Mouse (Mus musculus) layer of hippocampus, postnatal 14 days (tissue): Measurements from ENCODE around the gene Wdr89. TPM values are rescaled to one million over a fixed set of nuclear protein-coding genes. Genes with fewer than 3 reads are reported as not detected.
A peak's percentile ranks its signal among the peaks of the same experiment; 100 is the strongest.
"Not testable (repeated sequence)": the region's sequence is repeated elsewhere in the genome, so short reads cannot be mapped to it uniquely, and the experiment has no call there.

Experiments
- DNase-seq, 2 experiments: peaks; one replicate each; pipeline ENCODE4 v3.0.0; 2021 to 2022; ENCODE audit warnings: low spot score in 2 of 2, mixed read lengths in 1 of 2
- long read RNA-seq, 2 experiments: library from polyadenylated mRNA; stranded (forward); transcript quantifications; one replicate each; pipeline ENCODE4 v2.0.0; 2021
- total RNA-seq, 2 experiments: library from RNA; stranded (reverse); gene quantifications; 2 replicates each; pipeline ENCODE4 v1.2.3; 2021

Gene Wdr89
- 1 to 10 TPM; 2.7 to 4.0 TPM for total RNA-seq
- long read RNA-seq, experiment 1, partial matches to known transcripts: 0 of 3 reads
- long read RNA-seq, experiment 1, other reads (novel, unspliced or antisense): 2 of 3 reads
- long read RNA-seq, experiment 2, partial matches to known transcripts: 0 of 6 reads
- long read RNA-seq, experiment 2, other reads (novel, unspliced or antisense): 4 of 6 reads

- DNase-seq: peak; percentile 98 to 100
These were observed at the start of gene Wdr89 for GRCm38 (mm10) chr12:75669258-75670106. Gene Wdr89, minus strand, starts transcription at chr12:75669537.

GRCm38 (mm10) chr12:75713596-75713995, 44.3 kb upstream of the Wdr89 start:
- no peak for DNase-seq

- DNase-seq: not testable (repeated sequence)
These were observed 43.6 kb upstream of the Wdr89 start for GRCm38 (mm10) chr12:75712905-75713304.

- DNase-seq: no peak
These were observed 41.4 kb upstream of the Wdr89 start for GRCm38 (mm10) chr12:75710596-75711376.

- DNase-seq: no peak
These were observed 40.2 kb upstream of the Wdr89 start for GRCm38 (mm10) chr12:75709506-75709905.

- DNase-seq: no peak
These were observed 37.3 kb upstream of the Wdr89 start for GRCm38 (mm10) chr12:75706670-75707069.

GRCm38 (mm10) chr12:75702739-75703122, 33.4 kb upstream of the Wdr89 start:
- no peak for DNase-seq

- DNase-seq: no peak
These were observed 32.9 kb upstream of the Wdr89 start for GRCm38 (mm10) chr12:75702084-75702738.

- DNase-seq: no peak
These were observed 32.1 kb upstream of the Wdr89 start for GRCm38 (mm10) chr12:75701173-75702083.

- DNase-seq: no peak
These were observed 29.4 kb upstream of the Wdr89 start for GRCm38 (mm10) chr12:75698692-75699091.

- not testable (repeated sequence) for DNase-seq
These were observed 26.5 kb upstream of the Wdr89 start for GRCm38 (mm10) chr12:75695845-75696244.

- DNase-seq: no peak
These were observed 19.7 kb upstream of the Wdr89 start for GRCm38 (mm10) chr12:75689003-75689402.

- DNase-seq: no peak
These were observed 18.0 kb upstream of the Wdr89 start for GRCm38 (mm10) chr12:75687314-75687713.

- not testable (repeated sequence) for DNase-seq
These were observed 14.7 kb upstream of the Wdr89 start for GRCm38 (mm10) chr12:75684026-75684425.

- DNase-seq: no peak
These were observed 14.3 kb upstream of the Wdr89 start for GRCm38 (mm10) chr12:75683598-75683997.

- no peak for DNase-seq
These were observed 13.5 kb upstream of the Wdr89 start for GRCm38 (mm10) chr12:75682842-75683241.

GRCm38 (mm10) chr12:75681101-75681500, 11.8 kb upstream of the Wdr89 start:
- no peak for DNase-seq

- no peak for DNase-seq
These were observed 9.1 kb upstream of the Wdr89 start for GRCm38 (mm10) chr12:75678393-75678792.

GRCm38 (mm10) chr12:75672630-75673029, 3.3 kb upstream of the Wdr89 start:
- no peak for DNase-seq

GRCm38 (mm10) chr12:75671759-75672315, 2.5 kb upstream of the Wdr89 start:
- DNase-seq: no peak
